Mouse (Mus musculus): ENCODE results near the gene 2900026A02Rik. TPM values are rescaled to one million over a fixed set of nuclear protein-coding genes. Genes with fewer than 3 reads are reported as not detected.

Gene 2900026A02Rik
- total and polyA plus RNA-seq, 2 experiments = 8.0 to 29.2 TPM

DNA sequence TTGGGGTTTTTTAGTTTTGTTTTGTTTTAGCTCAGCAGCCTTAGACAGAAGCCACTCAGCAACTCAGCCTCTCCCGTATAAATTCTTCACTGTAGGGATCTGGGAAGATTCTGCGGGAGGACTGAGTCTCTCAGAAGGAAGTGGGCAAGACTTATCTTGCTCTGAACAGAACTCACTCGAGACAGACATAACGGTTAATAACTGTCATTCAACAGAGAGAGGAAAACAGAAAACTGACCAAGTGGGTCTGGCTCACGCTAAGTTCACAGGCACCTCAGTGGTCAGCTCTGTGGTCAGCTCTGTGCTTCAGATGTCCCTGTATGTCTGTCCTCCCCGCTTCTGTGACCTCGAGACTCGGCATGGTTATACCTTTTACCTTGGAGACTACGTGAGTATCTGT, 101.7 kb downstream of the 2900026A02Rik start:
- H3K9ac ChIP-seq (ENCODE audit: low read depth, low read length) = no peak overlapping the region
- DNase-seq (ENCODE audit: extremely low read depth, low read depth, low spot score) = no peak
- H3K4me1 ChIP-seq (ENCODE audit: control insufficient read depth, insufficient read depth, low read length) = peaks cover 24% of the 10 kb centered on the region
- H3K27me3 ChIP-seq (ENCODE audit: control insufficient read depth, insufficient read depth, low read length) = no peaks in the 10 kb centered on the region
- TF ChIP-seq CTCF (IDR thresholded peaks at IDR 0.05; ENCODE audit: low read depth, low read length) (no peak), POLR2A (IDR thresholded peaks at IDR 0.05; ENCODE audit: extremely low read depth, insufficient read depth, low read length) (no peak)
- WGBS = 68% methylated on average over 9 of the region's 9 CpGs
- H3K79me2 ChIP-seq (ENCODE audit: control insufficient read depth, insufficient read depth, low read length) = peaks cover 70% of the 10 kb centered on the region
- H3K27ac ChIP-seq (replicated peaks; ENCODE audit: insufficient read depth, low read depth, low read length) = no peak overlapping the region
- H3K36me3 ChIP-seq (ENCODE audit: control insufficient read depth, insufficient read depth, low read length) = 0 out of 2 replicates have a peak, but pooled peaks cover 2% of the 10 kb centered on the region
- H3K4me3 ChIP-seq (ENCODE audit: insufficient read depth, low read depth, low read length) = no peak overlapping the region

DNA sequence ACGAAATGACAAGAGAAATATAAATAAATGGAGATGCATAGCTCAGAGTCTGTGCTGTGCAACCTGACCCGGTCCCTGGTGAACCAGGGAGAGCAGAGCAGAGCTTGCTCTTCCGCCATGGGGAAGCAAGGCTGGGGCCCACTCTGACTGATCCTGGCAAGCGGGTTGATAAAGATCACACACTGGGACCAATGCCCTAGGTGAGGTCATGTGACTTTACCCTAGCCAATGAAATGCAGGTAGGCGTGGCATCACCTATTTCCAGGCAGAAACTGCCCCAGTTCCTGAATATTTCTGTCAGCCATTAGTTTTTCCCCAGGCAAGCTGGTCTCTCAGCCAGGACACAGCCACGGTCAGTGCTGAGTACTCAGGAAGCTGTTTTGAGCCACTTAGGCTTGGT, 102.3 kb downstream of the 2900026A02Rik start:
- Histone ChIP-seq H3K4me1 (ENCODE audit: control insufficient read depth, insufficient read depth, low read length) (peaks cover 24% of the 10 kb centered on the region), H3K27ac (replicated peaks; ENCODE audit: insufficient read depth, low read depth, low read length) (no peak overlapping the region), H3K4me3 (ENCODE audit: insufficient read depth, low read depth, low read length) (no peak overlapping the region), H3K36me3 (ENCODE audit: control insufficient read depth, insufficient read depth, low read length) (0 out of 2 replicates have a peak, but pooled peaks cover 2% of the 10 kb centered on the region), H3K79me2 (ENCODE audit: control insufficient read depth, insufficient read depth, low read length) (peaks cover 73% of the 10 kb centered on the region), H3K27me3 (ENCODE audit: control insufficient read depth, insufficient read depth, low read length) (no peaks in the 10 kb centered on the region), H3K9ac (ENCODE audit: low read depth, low read length) (no peak overlapping the region)
- peak; percentile 78 for DNase-seq (ENCODE audit: extremely low read depth, low read depth, low spot score)
- TF ChIP-seq POLR2A (IDR thresholded peaks at IDR 0.05; ENCODE audit: extremely low read depth, insufficient read depth, low read length) = no peak
- no peak for TF ChIP-seq CTCF (IDR thresholded peaks at IDR 0.05; ENCODE audit: low read depth, low read length)
- WGBS = 24% methylated on average over 6 of the region's 6 CpGs

DNA sequence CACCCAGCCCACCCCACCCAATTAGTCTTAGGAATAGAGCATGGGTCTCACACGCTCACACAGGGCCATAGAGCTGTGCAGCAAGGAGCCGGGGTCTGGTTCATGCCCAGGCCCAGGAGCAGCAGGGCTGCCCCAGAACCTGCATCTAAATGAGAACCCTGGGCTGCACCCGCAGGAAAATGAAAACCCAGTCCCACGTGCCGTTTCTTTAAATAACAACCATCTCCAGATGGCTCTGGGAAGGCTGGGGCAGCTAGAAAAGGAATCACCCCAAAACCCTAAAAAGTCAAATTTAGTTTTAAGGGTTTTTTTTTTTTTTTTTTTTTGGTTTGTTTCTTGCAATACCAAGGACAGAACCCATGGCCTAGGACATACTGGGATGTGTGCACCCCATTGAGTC, 103.7 kb downstream of the 2900026A02Rik start:
- H3K27ac ChIP-seq (replicated peaks; ENCODE audit: insufficient read depth, low read depth, low read length) = no peak overlapping the region
- peaks cover 75% of the 10 kb centered on the region for H3K79me2 ChIP-seq (ENCODE audit: control insufficient read depth, insufficient read depth, low read length)
- peaks cover 20% of the 10 kb centered on the region for H3K4me1 ChIP-seq (ENCODE audit: control insufficient read depth, insufficient read depth, low read length)
- H3K36me3 ChIP-seq (ENCODE audit: control insufficient read depth, insufficient read depth, low read length) = no peaks in the 10 kb centered on the region
- no peak overlapping the region for H3K9ac ChIP-seq (ENCODE audit: low read depth, low read length)
- no peak overlapping the region for H3K4me3 ChIP-seq (ENCODE audit: insufficient read depth, low read depth, low read length)
- TF ChIP-seq POLR2A (IDR thresholded peaks at IDR 0.05; ENCODE audit: extremely low read depth, insufficient read depth, low read length) = no peak
- TF ChIP-seq CTCF (IDR thresholded peaks at IDR 0.05; ENCODE audit: low read depth, low read length) = no peak
- WGBS = 93% methylated on average over 5 of the region's 5 CpGs
- DNase-seq (ENCODE audit: extremely low read depth, low read depth, low spot score) = no peak
- no peaks in the 10 kb centered on the region for H3K27me3 ChIP-seq (ENCODE audit: control insufficient read depth, insufficient read depth, low read length)

DNA sequence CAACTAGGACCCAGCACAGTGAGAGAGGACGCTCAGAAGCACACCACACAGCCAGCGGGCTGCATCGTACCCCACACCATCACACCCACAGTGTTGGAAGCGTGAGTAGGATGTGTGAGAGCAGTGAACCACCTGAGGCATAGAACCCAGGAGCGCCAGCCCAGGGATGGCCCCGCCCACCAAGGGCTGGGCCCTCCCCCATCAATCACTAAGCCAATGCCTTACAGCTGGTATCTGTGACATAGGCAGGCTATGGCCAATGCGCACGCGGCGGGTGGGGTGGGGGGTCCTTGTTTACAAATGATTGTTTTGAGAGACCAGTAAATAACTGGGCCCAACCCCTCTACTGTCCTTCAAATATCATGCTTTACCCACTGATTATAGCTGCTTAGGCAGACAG, 105.1 kb downstream of the 2900026A02Rik start:
- WGBS = 86% methylated on average over 10 of the region's 10 CpGs
- DNase-seq (ENCODE audit: extremely low read depth, low read depth, low spot score) = no peak
- no peaks in the 10 kb centered on the region for H3K36me3 ChIP-seq (ENCODE audit: control insufficient read depth, insufficient read depth, low read length)
- H3K4me1 ChIP-seq (ENCODE audit: control insufficient read depth, insufficient read depth, low read length) = peaks cover 14% of the 10 kb centered on the region
- H3K27me3 ChIP-seq (ENCODE audit: control insufficient read depth, insufficient read depth, low read length) = no peaks in the 10 kb centered on the region
- H3K4me3 ChIP-seq (ENCODE audit: insufficient read depth, low read depth, low read length) = no peak overlapping the region
- peaks cover 70% of the 10 kb centered on the region for H3K79me2 ChIP-seq (ENCODE audit: control insufficient read depth, insufficient read depth, low read length)
- TF ChIP-seq CTCF (IDR thresholded peaks at IDR 0.05; ENCODE audit: low read depth, low read length) = no peak
- no peak for TF ChIP-seq POLR2A (IDR thresholded peaks at IDR 0.05; ENCODE audit: extremely low read depth, insufficient read depth, low read length)
- H3K9ac ChIP-seq (ENCODE audit: low read depth, low read length) = no peak overlapping the region
- H3K27ac ChIP-seq (replicated peaks; ENCODE audit: insufficient read depth, low read depth, low read length) = no peak overlapping the region

DNA sequence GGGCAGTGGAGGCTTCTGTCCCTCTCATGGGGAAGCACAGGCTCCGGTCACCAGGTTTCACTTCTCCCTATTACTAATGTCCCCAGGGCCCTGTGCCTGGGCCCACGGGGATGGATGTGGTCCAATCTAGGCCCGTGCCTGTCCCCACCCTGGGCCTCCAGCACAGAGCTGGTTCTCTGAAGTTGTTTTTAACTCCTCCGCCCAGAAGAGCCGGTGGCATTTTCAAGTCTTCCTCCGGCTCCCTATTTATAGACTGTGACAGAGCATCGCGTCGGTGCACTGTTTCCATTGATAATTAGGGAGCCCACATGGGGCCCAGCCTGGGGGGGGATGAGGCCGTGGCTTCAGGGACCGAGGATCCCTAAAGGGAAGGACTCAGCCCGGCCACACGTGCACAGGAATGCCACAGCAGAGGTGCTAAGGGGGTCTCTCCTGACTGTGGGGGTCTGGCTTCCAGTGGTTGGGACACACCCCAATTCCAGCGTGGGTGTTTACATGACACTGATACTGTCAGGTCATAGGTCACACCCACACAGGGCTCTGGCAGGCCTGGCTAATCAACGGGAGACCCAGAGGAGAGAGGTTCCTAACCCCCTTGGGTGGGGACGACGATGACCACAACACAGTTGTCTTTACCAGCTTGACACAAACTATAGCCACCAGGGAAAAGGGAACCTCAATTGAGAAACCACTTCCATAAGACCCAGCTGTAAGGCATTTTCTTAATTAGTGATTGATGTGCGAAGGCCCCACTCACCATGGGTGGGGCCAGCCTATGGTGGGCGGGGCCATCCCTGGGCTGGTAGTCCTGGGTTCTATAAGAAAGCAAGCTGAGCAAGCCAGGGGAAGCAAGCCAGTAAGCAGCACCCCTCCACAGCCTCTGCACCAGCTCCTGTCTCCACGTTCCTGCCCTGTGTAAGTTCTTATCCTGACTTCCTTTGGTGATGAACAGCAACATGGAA, 106.5 kb downstream of the 2900026A02Rik start:
- H3K4me1 ChIP-seq (ENCODE audit: control insufficient read depth, insufficient read depth, low read length) = peaks cover 6% of the 10 kb centered on the region
- 55% methylated on average over 20 of the region's 20 CpGs for whole genome bisulfite sequencing
- H3K36me3 ChIP-seq (ENCODE audit: control insufficient read depth, insufficient read depth, low read length) = no peaks in the 10 kb centered on the region
- peaks cover 63% of the 10 kb centered on the region for H3K79me2 ChIP-seq (ENCODE audit: control insufficient read depth, insufficient read depth, low read length)
- DNase-seq (ENCODE audit: extremely low read depth, low read depth, low spot score) = no peak
- no peaks in the 10 kb centered on the region for H3K27me3 ChIP-seq (ENCODE audit: control insufficient read depth, insufficient read depth, low read length)
- H3K27ac ChIP-seq (replicated peaks; ENCODE audit: insufficient read depth, low read depth, low read length) = no peak overlapping the region
- no peak overlapping the region for H3K9ac ChIP-seq (ENCODE audit: low read depth, low read length)
- TF ChIP-seq POLR2A (IDR thresholded peaks at IDR 0.05; ENCODE audit: extremely low read depth, insufficient read depth, low read length) (no peak), CTCF (IDR thresholded peaks at IDR 0.05; ENCODE audit: low read depth, low read length) (no peak)
- H3K4me3 ChIP-seq (ENCODE audit: insufficient read depth, low read depth, low read length) = no peak overlapping the region

DNA sequence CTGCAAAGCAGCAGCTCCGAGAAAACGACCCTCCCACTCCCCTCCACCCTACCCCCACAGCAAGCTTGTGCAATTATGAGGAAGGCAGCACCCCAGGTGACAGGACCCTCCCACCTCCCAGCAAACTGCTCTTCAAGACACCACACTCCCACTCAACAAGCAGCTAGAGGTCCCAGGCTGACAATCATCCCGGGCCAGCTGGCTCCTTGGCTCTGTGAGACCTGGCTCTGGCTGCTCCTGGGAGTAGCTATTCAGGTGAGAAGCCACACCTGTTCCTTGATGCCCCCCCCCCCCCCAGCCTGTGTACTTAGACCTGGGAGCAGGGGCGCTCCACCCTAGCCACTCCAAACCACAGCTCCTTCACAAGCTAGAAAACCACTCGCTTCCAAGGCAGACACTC, 107.9 kb downstream of the 2900026A02Rik start:
- Histone ChIP-seq H3K9ac (ENCODE audit: low read depth, low read length) (no peak overlapping the region), H3K79me2 (ENCODE audit: control insufficient read depth, insufficient read depth, low read length) (peaks cover 61% of the 10 kb centered on the region), H3K36me3 (ENCODE audit: control insufficient read depth, insufficient read depth, low read length) (no peaks in the 10 kb centered on the region), H3K4me3 (ENCODE audit: insufficient read depth, low read depth, low read length) (no peak overlapping the region), H3K4me1 (ENCODE audit: control insufficient read depth, insufficient read depth, low read length) (peaks cover 2% of the 10 kb centered on the region), H3K27me3 (ENCODE audit: control insufficient read depth, insufficient read depth, low read length) (no peaks in the 10 kb centered on the region), H3K27ac (replicated peaks; ENCODE audit: insufficient read depth, low read depth, low read length) (no peak overlapping the region)
- no peak for TF ChIP-seq CTCF (IDR thresholded peaks at IDR 0.05; ENCODE audit: low read depth, low read length)
- TF ChIP-seq POLR2A (IDR thresholded peaks at IDR 0.05; ENCODE audit: extremely low read depth, insufficient read depth, low read length) = no peak
- DNase-seq (ENCODE audit: extremely low read depth, low read depth, low spot score) = no peak
- WGBS = 42% methylated on average over 5 of the region's 5 CpGs
